Mouse (Mus musculus) hindbrain, embryonic 11.5 days (tissue): ENCODE results near the gene Add2. TPM values are rescaled to one million over a fixed set of nuclear protein-coding genes. Genes with fewer than 3 reads are reported as not detected.

ENCODE experiments used
- ATAC-seq: fragments of 200-750 bp; cut with Nextera tagmentation; 2 replicates; pipeline ENCODE4 v1.8.0; 2017; ENCODE audit warnings: mild to moderate bottlenecking, moderate TSS enrichment, moderate library complexity; ENCODE audit not compliant: low FRiP score
- DNase-seq: peaks from one replicate; pipeline ENCODE4 v3.0.0-alpha.2; 2015; ENCODE audit warnings: low spot score
- H3K27ac ChIP-seq: fragments of 300-500 bp; sonication (generic); 2 replicates; pipeline ENCODE4 v1.5.1; 2014; ENCODE audit warnings: mild to moderate bottlenecking, low read depth, low read length
- H3K27me3 ChIP-seq: fragments of 300-500 bp; sonication (generic); 2 replicates; pipeline ENCODE4 v1.6.1; 2014; ENCODE audit warnings: mild to moderate bottlenecking, low read length, moderate library complexity, mixed read lengths; ENCODE audit not compliant: control insufficient read depth, insufficient read depth
- H3K36me3 ChIP-seq: fragments of 300-500 bp; sonication (generic); 2 replicates; pipeline ENCODE4 v1.6.1; 2014; ENCODE audit warnings: mild to moderate bottlenecking, low read length, moderate library complexity, mixed read lengths; ENCODE audit not compliant: control insufficient read depth, insufficient read depth
- H3K4me1 ChIP-seq: fragments of 300-500 bp; sonication (generic); replicated peaks from 2 replicates; pipeline ENCODE4 v1.6.1; 2014; ENCODE audit warnings: low read length, mixed read lengths; ENCODE audit not compliant: control insufficient read depth, insufficient read depth
- H3K4me2 ChIP-seq: fragments of 300-500 bp; sonication (generic); replicated peaks from 2 replicates; pipeline ENCODE4 v1.6.1; 2014; ENCODE audit warnings: mild to moderate bottlenecking, low read depth, low read length
- H3K4me3 ChIP-seq: fragments of 300-500 bp; sonication (generic); 2 replicates; pipeline ENCODE4 v1.5.1; 2014; ENCODE audit warnings: low read depth, low read length
- H3K9ac ChIP-seq: fragments of 300-500 bp; sonication (generic); 2 replicates; pipeline ENCODE4 v1.6.1; 2014; ENCODE audit warnings: low read depth, low read length
- H3K9me3 ChIP-seq: fragments of 300-500 bp; sonication (generic); 2 replicates; pipeline ENCODE4 v1.6.1; 2016; ENCODE audit warnings: low read length; ENCODE audit not compliant: control insufficient read depth
- WGBS: fragments of 180-500 bp; shearing (Covaris S2); extraction: QIAGEN DNeasy Blood & Tissue Kit; methylation state at CpG from one replicate; pipeline ENCODE4 v1.1.7; 2014; 5-methylcytosine and 5-hydroxymethylcytosine counted together
- polyA plus RNA-seq: library from polyadenylated mRNA; unstranded; fragments of >200 nt; fragmentation: Nextera tagmentation; extraction: Ambion mirVana; gene quantifications from 2 replicates; pipeline ENCODE4 v1.2.1, GENCODE M21; 2014

Add2 gene
- polyA plus RNA-seq, 1 experiment from 2014 or later = 68.4 TPM

- 70% methylated on average over 7 of the region's 7 CpGs for WGBS
- H3K9me3 ChIP-seq = no peaks in the 10 kb centered on the region
Measured at GRCm38 (mm10) chr6:86161586-86161985, 133.1 kb downstream of the Add2 start.

GRCm38 (mm10) chr6:86164028-86164427 lies 135.5 kb downstream of the Add2 start:
- 46% methylated on average over 3 of the region's 3 CpGs for WGBS
- H3K9ac ChIP-seq = no peak overlapping the region
- H3K27me3 ChIP-seq = no peaks in the 10 kb centered on the region
- no peaks in the 10 kb centered on the region for H3K4me1 ChIP-seq
- H3K4me2 ChIP-seq = no peak overlapping the region
- H3K36me3 ChIP-seq = no peaks in the 10 kb centered on the region
- H3K27ac ChIP-seq = no peak overlapping the region
- no peaks in the 10 kb centered on the region for H3K9me3 ChIP-seq
- H3K4me3 ChIP-seq = no peak overlapping the region
- ATAC-seq (no peak), DNase-seq (no peak)

More at GRCm38 (mm10) chr6:86161586-86161985, 133.1 kb downstream of the Add2 start:
- Histone ChIP-seq H3K9ac (no peak overlapping the region), H3K4me1 (no peaks in the 10 kb centered on the region), H3K27ac (no peak overlapping the region), H3K27me3 (no peaks in the 10 kb centered on the region), H3K36me3 (no peaks in the 10 kb centered on the region), H3K4me3 (no peak overlapping the region), H3K4me2 (no peak overlapping the region)
- no peak for ATAC-seq
- no peak for DNase-seq

GRCm38 (mm10) chr6:86166426-86166825 lies 137.9 kb downstream of the Add2 start:
- Histone ChIP-seq H3K4me3 (no peak overlapping the region), H3K4me1 (no peaks in the 10 kb centered on the region), H3K36me3 (no peaks in the 10 kb centered on the region), H3K4me2 (no peak overlapping the region), H3K27me3 (no peaks in the 10 kb centered on the region), H3K9me3 (no peaks in the 10 kb centered on the region), H3K9ac (no peak overlapping the region), H3K27ac (no peak overlapping the region)
- DNase-seq = no peak
- no peak for ATAC-seq
- 88% methylated on average over 9 of the region's 9 CpGs for WGBS

GRCm38 (mm10) chr6:86167851-86168250 lies 139.4 kb downstream of the Add2 start:
- no peaks in the 10 kb centered on the region for H3K4me1 ChIP-seq
- no peaks in the 10 kb centered on the region for H3K36me3 ChIP-seq
- no peak overlapping the region for H3K9ac ChIP-seq
- ATAC-seq = no peak
- H3K9me3 ChIP-seq = no peaks in the 10 kb centered on the region
- H3K4me2 ChIP-seq = no peak overlapping the region
- no peak overlapping the region for H3K4me3 ChIP-seq
- 79% methylated on average over 5 of the region's 5 CpGs for WGBS
- H3K27me3 ChIP-seq = no peaks in the 10 kb centered on the region
- no peak for DNase-seq
- H3K27ac ChIP-seq = no peak overlapping the region

GRCm38 (mm10) chr6:86169166-86169565 lies 140.7 kb downstream of the Add2 start:
- no peak overlapping the region for H3K4me2 ChIP-seq
- H3K9me3 ChIP-seq = no peaks in the 10 kb centered on the region
- H3K36me3 ChIP-seq = no peaks in the 10 kb centered on the region
- H3K4me3 ChIP-seq = no peak overlapping the region
- H3K4me1 ChIP-seq = no peaks in the 10 kb centered on the region
- WGBS = 58% methylated on average over 3 of the region's 4 CpGs
- H3K27me3 ChIP-seq = no peaks in the 10 kb centered on the region
- H3K9ac ChIP-seq = no peak overlapping the region
- H3K27ac ChIP-seq = no peak overlapping the region
- no peak for DNase-seq
- ATAC-seq = no peak

Other genes with a start within 250 kb of the Add2 start
- gene Nat8f6, start 207.7 kb upstream of the Add2 start, polyA plus RNA-seq = not detected in 2 replicates
- not detected in 2 replicates for gene Nat8f5, start 207.7 kb upstream of the Add2 start, polyA plus RNA-seq
- gene Nat8, start 196.6 kb upstream of the Add2 start, polyA plus RNA-seq = 0.15 TPM in 1 of 2 replicates, not detected in the other
- 0.12 TPM in 1 of 2 replicates, not detected in the other for gene Nat8f2, start 159.5 kb upstream of the Add2 start, polyA plus RNA-seq
- 4.8 and 5.2 TPM in 2 replicates for gene Nat8f4, start 123.8 kb upstream of the Add2 start, polyA plus RNA-seq
- 36.2 and 39.3 TPM in 2 replicates for gene Tprkb, start 116.8 kb upstream of the Add2 start, polyA plus RNA-seq
- 6.5 and 6.6 TPM in 2 replicates for gene Nat8f1, start 113.0 kb upstream of the Add2 start, polyA plus RNA-seq
- gene Dusp11, start 67.0 kb upstream of the Add2 start, polyA plus RNA-seq = 45.8 and 54.3 TPM in 2 replicates
- gene Figla, start 12.5 kb upstream of the Add2 start, polyA plus RNA-seq = not detected in 2 replicates
- gene Tgfa, start 166.5 kb downstream of the Add2 start, polyA plus RNA-seq = 2.2 and 2.5 TPM in 2 replicates